Mouse (Mus musculus) thymus, postnatal 36 days (tissue): ENCODE measurements around the gene Clec2e.

Source experiments
- DNase-seq, 2 experiments: peaks; one replicate each; pipeline ENCODE4 v3.0.0; 2022; ENCODE audit warnings: mixed read lengths in 2 of 2

The Clec2e gene

DNA sequence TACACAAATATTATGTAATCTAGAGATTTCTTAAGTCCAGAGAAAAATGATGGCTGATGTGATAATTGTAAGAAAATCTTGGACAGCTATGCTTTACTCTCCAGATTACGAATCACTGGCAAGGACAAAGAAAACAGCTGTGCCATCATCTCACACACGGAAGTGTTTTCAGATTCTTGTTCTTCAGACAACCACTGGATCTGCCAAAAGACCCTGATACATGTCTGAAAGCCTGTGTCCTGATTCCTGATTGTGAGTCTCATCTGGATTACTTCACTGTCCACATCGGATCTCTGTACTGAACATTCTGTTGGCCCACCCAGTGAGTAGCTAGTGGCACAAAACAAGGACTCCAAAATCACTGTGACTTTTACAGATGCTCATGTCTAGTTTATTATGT lies 44.5 kb downstream of the Clec2e start:
- DNase-seq: no peak

DNA sequence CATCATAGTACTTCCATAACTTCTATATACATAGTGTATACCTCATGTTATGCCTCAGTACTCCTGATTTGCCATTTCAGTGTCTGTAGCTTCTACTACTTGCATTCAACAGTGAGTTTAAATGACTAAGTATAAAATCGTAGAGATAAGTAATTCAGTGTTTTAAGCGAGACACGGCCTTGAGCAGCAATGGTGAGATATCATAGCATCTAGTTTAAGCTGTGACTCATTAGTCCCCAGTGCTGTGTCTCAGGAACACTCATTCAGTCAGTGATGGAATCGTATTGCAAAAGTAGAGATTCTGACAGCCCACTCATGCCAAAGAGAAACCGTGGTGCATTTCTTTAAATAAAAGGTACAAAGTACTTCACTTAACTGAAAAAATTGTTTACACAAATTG lies 49.0 kb downstream of the Clec2e start:
- DNase-seq: no peak

- DNase-seq: no peak
These were observed 49.6 kb downstream of the Clec2e start for GRCm38 (mm10) chr6:129051086-129051485.

- DNase-seq: no peak
These were observed 51.0 kb downstream of the Clec2e start for GRCm38 (mm10) chr6:129049596-129050251.

DNA sequence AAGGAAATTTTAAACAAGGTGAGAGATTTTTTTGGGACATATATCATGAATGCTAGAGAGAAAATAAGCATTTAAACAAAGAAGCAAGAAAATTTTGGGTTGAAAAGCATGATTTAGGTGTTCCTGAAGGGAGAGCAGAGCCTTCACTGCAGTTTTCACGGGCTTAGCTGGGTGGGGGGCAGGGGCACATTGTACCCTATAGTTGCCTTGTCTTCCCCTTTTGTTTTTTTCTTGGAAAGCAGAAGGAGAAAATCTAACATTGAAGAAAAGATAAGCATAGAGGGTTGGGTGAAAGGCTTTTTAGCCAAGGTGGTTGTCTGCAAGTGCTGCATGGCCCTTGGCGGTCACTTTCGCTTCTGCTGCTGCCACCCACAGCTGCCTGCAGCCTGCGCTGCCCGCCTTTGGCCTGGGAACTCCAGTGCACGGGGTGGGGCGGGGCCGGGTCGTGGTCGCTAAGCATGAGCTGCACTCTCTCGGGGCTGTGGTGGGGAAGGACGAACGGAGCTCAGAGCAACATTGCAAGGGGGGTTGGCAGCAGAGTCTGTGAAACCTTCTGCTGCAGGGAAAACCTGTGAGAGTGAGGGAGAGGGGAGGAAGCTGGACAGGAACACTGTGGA lies 51.7 kb downstream of the Clec2e start:
- peak; percentile 56 to 60 for DNase-seq

GRCm38 (mm10) chr6:129048381-129048780 lies 52.3 kb downstream of the Clec2e start:
- no peak for DNase-seq

- DNase-seq: no peak
These were observed 55.1 kb downstream of the Clec2e start, which contains the start of gene Klrb1f for GRCm38 (mm10) chr6:129045601-129046000. Gene Klrb1f, plus strand, starts transcription at chr6:129045901.

- DNase-seq: no peak
These were observed 58.2 kb downstream of the Clec2e start for GRCm38 (mm10) chr6:129042470-129042869.
